Mouse (Mus musculus) small intestine, adult 2 months (tissue): ENCODE measurements around the gene Slc9a1.

Experiments
- CTCF ChIP-seq: fragments of 200-500 bp; IDR thresholded peaks from 2 replicates; pipeline ENCODE4 v1.5.1; 2012; ENCODE audit warnings: low read depth, mild to moderate bottlenecking, control low read depth, inconsistent platforms, low read length, moderate library complexity, mixed read lengths; ENCODE audit not compliant: insufficient replicate concordance, insufficient read length; ENCODE audit errors: extremely low read depth
- POLR2A ChIP-seq: fragments of 200-500 bp; IDR thresholded peaks from 2 replicates; pipeline ENCODE4 v1.6.1; 2012; ENCODE audit warnings: low read depth, mild to moderate bottlenecking, control low read depth, inconsistent platforms, low read length, moderate library complexity

GRCm38 (mm10) chr4:133397961-133398360 is 28.5 kb downstream of the Slc9a1 start:
- TF ChIP-seq CTCF, result no peak
- TF ChIP-seq POLR2A, result no peak
